Mouse (Mus musculus): ENCODE measurements around the gene Ttpal. TPM values are rescaled to one million over a fixed set of nuclear protein-coding genes. Genes with fewer than 3 reads are reported as not detected.
"Not testable (repeated sequence)": the region's sequence is repeated elsewhere in the genome, so short reads cannot be mapped to it uniquely, and the experiment has no call there.

The Ttpal gene
- polyA plus RNA-seq, 1 experiment = 22.9 TPM

DNA sequence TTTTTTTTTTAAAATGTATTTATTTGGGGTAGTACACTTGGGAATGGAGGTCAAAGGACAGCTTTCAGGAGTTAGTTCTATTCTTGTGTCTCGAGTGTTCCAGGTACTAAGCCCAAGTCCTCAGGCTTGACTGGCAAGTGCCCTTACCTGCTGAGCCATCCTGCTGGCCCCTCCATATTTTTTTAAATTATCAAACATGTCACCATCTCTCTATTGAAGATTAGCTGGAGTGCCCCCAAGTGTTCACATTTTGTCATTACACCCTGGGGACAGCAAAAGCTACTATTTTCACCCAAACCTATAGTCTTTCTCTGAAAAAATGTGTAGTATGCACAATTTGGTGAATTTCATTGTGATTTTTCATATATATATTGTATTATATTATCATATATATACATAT, 10.0 kb upstream of the Ttpal start:
- DNase-seq (ENCODE audit: low spot score) = no peak

DNA sequence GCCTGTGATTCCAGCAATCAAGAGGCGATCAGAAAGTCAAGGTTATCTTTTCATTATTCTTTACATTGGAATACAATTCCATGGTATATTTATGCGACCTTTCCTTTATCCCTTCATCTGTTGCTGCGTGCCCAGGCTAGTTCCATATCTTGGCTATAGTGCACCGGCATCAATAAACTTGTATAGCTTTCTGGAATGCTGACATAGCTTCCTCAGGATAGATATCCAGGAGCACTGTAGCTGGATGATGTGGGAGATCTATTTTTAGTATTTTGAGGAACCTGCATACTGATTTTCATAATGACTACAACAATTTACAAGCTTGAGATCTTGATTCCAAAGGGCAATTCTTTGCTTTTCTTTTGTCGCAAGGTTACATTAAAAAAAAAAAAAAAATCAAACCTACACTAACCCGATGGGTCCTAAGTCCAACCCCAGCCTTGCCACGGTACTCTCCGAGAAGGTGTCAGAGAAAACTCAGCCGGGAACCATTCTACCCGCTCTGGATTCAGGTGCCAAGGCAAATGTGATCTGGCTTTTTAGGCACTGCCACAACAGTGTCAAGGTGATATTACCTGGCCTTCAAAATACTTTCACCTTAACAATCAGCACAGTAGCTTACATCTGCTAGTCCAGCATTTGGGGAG, 8.4 kb upstream of the Ttpal start:
- DNase-seq (ENCODE audit: low spot score) = no peak

DNA sequence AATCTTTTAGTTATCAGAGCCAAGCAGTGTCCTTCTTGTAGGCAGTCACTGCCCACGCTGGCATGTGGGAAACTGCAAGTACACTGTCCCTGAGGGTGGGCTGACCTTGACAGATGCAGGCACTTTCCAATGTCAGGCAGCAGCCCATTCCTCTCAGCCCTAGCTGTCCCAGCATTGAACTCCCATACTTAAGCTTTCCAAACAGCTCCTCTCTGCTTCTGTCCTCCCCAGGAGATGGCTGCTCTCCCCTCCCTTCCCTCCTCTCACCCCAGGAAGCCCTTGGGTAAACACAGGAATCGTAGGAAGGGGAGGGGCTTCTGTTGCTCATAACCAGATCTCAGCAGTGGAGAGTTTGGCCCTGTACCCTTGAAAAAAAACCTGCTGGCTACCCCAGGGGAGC, 7.0 kb upstream of the Ttpal start:
- DNase-seq (ENCODE audit: low spot score) = no peak

DNA sequence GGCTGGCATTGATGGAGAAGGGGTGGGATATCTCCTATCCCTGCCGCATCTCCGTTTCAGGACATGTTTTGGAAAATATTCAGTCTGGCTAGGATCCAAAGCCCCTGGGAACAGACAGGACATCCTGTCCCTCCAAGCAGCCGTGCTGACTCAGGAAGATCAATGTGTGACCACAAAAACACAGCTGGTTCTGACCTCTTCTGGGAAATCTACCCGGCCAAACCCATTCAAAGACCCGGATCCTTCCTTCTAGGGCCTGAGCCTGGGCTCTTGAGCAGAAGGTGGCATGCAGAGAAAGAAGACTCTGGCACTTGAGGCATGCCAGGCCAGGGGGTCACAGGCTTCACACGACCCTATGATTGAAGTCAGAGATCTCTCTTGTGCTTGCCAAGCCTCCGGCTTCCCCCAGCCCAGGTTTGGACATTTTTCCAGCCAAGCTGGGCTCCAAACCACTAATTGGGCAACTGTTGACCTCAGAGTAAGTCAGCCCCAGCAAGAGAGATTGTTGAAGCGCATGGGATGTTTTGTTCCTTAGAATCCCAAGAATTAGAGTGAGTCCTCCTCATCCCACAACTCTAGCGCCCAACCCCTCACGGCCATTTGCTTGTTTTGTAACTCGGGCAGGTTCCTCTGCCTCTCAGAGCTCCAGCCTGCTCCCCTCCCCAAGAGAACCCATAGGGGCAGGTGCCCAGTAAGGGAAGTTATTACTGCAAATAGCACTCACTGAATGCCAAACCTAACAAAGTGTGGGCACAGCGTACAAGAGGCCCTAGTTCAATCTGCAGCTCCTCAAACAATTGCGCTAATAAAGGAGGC, 5.8 kb upstream of the Ttpal start:
- DNase-seq (ENCODE audit: low spot score) = no peak

- no peak for DNase-seq (ENCODE audit: low spot score)
Observed at GRCm38 (mm10) chr2:163596873-163597155, 5.3 kb upstream of the Ttpal start.

GRCm38 (mm10) chr2:163597661-163598060, 4.5 kb upstream of the Ttpal start:
- no peak for DNase-seq (ENCODE audit: low spot score)

GRCm38 (mm10) chr2:163599226-163599625, 2.9 kb upstream of the Ttpal start:
- no peak for DNase-seq (ENCODE audit: low spot score)

- DNase-seq (ENCODE audit: low spot score) = no peak
Observed at GRCm38 (mm10) chr2:163601066-163601465, 1.0 kb upstream of the Ttpal start.

GRCm38 (mm10) chr2:163601712-163602100, 408 bp upstream of the Ttpal start:
- no peak for DNase-seq (ENCODE audit: low spot score)

- DNase-seq (ENCODE audit: low spot score) = no peak
Observed at GRCm38 (mm10) chr2:163606161-163606560, 4.0 kb downstream of the Ttpal start.

DNA sequence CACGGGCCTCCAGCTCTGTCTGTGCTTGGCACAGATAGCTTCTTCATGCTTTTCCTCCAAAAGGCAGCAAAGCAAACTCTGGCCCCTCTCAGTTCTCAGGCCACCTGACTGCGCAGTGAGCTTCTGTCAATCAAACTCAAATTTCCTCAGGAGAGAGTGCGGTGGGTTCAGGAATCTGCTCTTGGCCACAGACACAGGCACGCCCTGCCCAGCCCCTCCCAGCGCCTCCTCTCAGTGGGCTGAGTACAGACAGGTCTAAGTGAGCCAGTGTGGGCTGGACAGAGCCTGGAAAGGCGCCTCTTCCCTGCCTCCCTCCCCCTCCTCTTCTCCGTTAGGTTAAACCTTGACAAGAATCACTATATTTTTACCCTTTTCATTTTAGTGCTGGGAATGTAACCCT, 5.9 kb downstream of the Ttpal start:
- DNase-seq (ENCODE audit: low spot score) = no peak

DNA sequence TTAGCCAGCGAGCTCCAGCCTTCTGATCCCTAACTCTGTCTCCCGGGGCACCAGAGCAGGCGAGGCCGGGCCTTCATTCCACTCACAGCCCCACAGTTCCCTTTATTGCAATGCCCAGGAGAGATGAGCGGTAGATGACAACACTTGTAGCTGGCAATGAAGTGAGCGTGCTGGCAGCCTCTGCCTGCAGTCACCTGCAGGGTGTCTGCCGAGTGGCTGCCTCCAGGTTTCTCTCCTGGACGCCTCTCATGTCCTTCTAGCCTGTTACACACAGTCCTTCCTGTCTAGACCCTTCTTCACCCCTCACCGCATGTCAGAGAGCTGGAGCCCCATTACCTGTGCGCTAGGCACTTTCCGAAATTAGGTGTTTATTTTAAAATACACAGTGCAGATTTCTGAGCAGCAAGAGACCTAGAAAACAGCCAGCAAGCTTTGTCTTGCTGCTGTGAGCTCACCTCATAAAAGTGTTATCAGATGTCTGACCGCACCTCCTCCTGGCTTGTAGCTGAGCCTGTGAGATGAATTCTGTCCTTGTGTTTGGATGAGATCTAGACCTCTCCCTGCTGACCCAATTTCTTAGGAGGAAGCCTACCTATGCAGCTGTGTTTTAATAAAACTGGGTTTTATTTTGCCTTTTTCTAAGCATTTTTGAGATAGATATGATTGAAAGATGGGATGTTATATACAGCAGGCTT, 7.3 kb downstream of the Ttpal start:
- no peak for DNase-seq (ENCODE audit: low spot score)

- DNase-seq (ENCODE audit: low spot score) = no peak
Observed at GRCm38 (mm10) chr2:163611176-163611575, 9.1 kb downstream of the Ttpal start.

DNA sequence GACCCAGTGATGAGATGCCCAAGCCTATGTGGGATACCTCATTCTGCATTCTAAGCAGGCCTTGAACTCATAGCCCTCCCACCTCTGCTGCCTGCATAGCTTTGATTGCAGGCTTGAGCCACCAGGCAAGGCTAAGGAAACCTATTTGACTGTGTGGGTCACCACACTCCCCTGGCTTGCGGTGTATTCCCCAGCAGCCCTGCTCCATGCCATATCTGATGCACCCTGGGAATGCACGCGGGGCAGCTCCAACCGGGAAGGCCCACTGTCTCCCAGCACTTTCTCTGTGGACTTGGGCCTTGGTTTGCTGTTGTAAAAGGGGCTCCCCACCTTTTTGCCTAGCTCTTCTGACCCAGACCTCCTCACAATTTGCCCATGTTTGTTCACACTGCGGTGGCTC, 11.1 kb downstream of the Ttpal start:
- DNase-seq (ENCODE audit: low spot score) = no peak

GRCm38 (mm10) chr2:163613990-163614389, 11.9 kb downstream of the Ttpal start:
- DNase-seq (ENCODE audit: low spot score) = no peak

GRCm38 (mm10) chr2:163615401-163615800, 13.3 kb downstream of the Ttpal start:
- no peak for DNase-seq (ENCODE audit: low spot score)

DNA sequence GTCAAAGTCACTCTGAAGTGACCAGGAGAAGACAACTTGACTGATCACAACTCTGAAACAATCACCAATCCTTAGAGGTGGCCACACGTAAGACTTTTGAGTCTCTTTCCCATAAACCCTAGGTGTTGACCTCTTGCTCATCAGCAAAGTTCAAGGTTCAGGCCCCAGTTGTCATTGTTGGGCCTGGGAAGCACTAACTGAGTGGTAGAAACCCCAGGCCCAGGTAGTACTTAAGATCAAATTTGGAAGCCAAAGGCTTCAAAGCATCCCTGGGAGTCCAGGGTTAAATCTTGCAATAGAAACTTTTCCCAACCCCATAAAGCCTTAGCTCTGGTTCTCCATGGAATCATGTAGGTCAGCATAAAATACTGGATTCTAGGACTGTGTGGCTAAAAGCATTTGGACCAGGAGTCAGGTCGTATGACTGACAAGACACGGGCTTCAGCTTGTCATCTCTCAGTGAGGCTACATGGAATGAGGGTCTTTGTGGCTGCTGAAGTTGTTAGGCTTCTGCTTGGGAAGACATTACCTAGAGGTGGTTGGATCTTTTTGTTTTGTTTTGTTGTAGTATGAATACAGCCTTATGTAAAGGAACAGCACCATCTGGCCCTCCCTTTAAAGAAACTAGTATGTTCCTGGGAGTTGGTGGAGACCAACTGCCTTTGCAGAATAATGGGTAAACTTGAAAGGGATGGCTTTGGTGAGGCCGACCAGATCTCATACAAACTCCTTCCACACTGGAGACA, 14.0 kb downstream of the Ttpal start:
- DNase-seq (ENCODE audit: low spot score) = no peak

GRCm38 (mm10) chr2:163616652-163617227, 14.6 kb downstream of the Ttpal start:
- no peak for DNase-seq (ENCODE audit: low spot score)

- no peak for DNase-seq (ENCODE audit: low spot score)
Observed at GRCm38 (mm10) chr2:163617232-163617863, 15.2 kb downstream of the Ttpal start.

GRCm38 (mm10) chr2:163617874-163618273, 15.8 kb downstream of the Ttpal start:
- DNase-seq (ENCODE audit: low spot score) = no peak

DNA sequence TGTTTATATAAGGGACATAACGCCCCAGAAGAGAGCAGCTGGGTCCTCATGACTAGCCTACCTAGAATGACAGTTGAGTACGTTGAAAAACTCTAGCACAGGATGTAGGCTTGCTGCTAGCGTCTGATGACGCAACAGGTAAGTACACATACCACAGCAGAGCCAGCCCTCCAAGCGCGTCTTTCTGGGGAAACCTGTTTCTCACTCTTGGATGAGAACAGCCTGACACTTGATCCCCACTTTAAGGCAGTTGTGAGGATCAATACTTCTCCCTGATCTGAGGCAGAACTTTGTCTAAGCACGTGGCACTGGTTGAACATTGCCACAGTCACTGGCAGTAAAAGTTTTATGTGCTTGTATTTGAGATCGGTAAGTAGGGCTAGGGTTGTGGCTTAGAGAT, 18.3 kb downstream of the Ttpal start:
- no peak for DNase-seq (ENCODE audit: low spot score)

DNA sequence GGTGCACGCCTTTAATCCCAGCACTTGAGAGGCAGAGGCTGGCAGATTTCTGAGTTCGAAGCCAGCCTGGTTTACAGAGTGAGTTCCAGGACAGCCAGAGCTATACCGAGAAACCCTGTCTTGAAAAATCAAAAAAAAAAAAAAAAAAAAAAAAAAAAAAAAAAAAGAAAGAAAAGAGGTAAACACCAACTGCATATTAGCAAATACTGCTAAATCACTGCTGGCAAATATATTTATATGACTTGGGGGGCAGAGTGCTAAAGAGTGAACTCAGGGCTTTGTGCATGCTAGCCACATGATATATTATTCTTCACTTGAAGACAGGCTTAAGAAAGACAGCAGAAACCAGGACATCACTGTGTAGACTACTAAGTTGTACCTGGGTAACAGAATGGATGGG, 19.3 kb downstream of the Ttpal start:
- not testable (repeated sequence) for DNase-seq (ENCODE audit: low spot score)

Data from urinary bladder, adult 2 months (tissue).